Mouse (Mus musculus) embryonic fibroblast, embryonic 13.5 days (primary cell): ENCODE data around the gene Etfdh. TPM values are rescaled to one million over a fixed set of nuclear protein-coding genes. Genes with fewer than 3 reads are reported as not detected.

Experiments
- H3K27ac ChIP-seq: 2 replicates; pipeline ENCODE4 v1.5.1; 2012; ENCODE audit warnings: low read length, control low read depth, inconsistent platforms; ENCODE audit not compliant: insufficient read depth
- H3K4me1 ChIP-seq: 2 replicates; pipeline ENCODE4 v1.6.1; 2011; ENCODE audit warnings: low read length; ENCODE audit not compliant: control insufficient read depth, insufficient read depth
- H3K4me3 ChIP-seq: 2 replicates; pipeline ENCODE4 v1.5.1; 2011; ENCODE audit warnings: mild to moderate bottlenecking, control low read depth, low read length; ENCODE audit not compliant: insufficient read depth
- CTCF ChIP-seq: IDR thresholded peaks from 2 replicates; pipeline ENCODE4 v1.5.1; 2011; ENCODE audit warnings: mild to moderate bottlenecking, control low read depth, low read length, moderate library complexity, borderline replicate concordance; ENCODE audit not compliant: insufficient read depth
- POLR2A ChIP-seq: IDR thresholded peaks from 2 replicates; pipeline ENCODE4 v1.6.1; 2011; ENCODE audit warnings: low read depth, mild to moderate bottlenecking, control low read depth, low read length, moderate library complexity
- polyA plus RNA-seq: library from polyadenylated mRNA; stranded (reverse); fragments of >200 nt; gene quantifications from 2 replicates; pipeline ENCODE4 v1.2.4, GENCODE M21; 2011; ENCODE audit warnings: low read depth; ENCODE audit not compliant: missing spikeins, insufficient read length

The Etfdh gene
- polyA plus RNA-seq, 1 experiment: 45.6 TPM

DNA sequence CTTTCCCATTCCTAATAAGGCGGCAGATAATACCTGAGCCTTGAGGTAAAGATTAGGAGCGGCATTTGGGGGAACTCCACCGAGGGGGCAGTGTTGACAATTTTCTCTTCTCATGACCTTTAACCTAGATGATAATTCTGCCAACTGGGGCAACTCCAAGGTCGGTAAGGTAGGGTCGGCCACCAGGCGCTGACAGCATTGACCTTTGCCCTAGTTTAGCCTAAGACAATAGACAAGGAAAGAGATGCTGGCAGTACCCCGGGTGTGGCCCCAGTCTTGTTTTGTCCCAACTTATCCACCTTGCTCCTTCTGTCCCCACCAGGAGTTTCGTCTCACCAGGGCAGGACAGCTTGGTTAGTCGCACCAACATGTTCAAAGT is 1.1 kb downstream of the Etfdh start:
- Histone ChIP-seq H3K4me1 (no peaks in the 10 kb centered on the region), H3K4me3 (peak overlapping the region; percentile 81), H3K27ac (no peak overlapping the region)
- TF ChIP-seq CTCF: no peak
- TF ChIP-seq POLR2A: no peak

DNA sequence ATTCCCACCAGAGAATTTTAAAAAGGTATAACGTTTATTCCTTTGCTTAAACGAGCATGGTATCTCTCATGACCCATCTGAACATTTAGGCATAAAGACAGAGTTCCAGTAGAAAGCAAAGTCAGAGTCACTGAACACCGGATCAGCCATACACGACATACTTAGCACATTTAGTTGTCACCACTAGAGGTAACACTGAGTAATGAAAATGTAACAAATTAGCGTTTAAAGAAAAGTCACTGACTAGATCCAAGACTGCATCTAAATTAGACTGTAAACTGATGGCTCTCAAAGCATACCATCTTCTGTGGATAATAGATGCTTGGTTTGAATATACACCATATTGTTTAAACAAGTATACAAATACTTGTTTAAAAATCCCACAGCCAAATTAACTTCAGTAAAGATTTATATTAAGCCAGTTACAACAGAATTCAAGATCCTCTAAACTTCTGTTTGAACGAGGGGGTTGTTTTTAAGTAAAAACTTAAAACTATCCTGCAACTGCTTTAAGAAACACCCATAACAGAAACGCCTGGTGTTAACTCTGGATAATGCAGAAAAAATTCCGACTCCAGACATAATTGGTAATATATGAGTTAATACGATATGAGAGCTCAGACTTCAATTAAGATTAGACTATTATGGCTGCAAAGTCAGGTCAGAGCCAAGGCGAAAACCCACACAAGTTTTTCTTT is 1.7 kb downstream of the Etfdh start:
- no peak for TF ChIP-seq CTCF
- TF ChIP-seq POLR2A: no peak
- H3K4me3 ChIP-seq: peak overlapping the region; percentile 81
- H3K27ac ChIP-seq: no peak overlapping the region
- no peaks in the 10 kb centered on the region for H3K4me1 ChIP-seq

DNA sequence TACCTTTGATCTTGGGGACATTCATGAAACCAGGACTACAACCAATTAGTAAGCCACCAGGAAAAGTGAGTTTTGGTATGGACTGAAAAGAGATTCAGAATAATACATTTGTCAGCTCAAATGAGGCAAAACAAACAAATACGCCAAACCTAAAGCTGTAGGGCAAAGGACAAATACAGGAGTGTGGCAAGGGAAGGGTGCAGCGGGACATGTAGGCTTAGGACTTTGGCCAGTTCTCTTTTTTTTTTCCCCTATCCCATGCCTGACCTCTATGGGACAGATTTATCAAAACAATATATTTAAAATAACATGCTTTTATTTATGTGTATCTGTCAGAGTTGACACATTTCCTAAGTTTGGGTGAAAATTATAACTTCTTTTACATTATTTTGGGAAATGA is 19.4 kb downstream of the Etfdh start:
- H3K4me3 ChIP-seq: no peak overlapping the region
- TF ChIP-seq CTCF: no peak
- H3K4me1 ChIP-seq: no peaks in the 10 kb centered on the region
- no peak overlapping the region for H3K27ac ChIP-seq

DNA sequence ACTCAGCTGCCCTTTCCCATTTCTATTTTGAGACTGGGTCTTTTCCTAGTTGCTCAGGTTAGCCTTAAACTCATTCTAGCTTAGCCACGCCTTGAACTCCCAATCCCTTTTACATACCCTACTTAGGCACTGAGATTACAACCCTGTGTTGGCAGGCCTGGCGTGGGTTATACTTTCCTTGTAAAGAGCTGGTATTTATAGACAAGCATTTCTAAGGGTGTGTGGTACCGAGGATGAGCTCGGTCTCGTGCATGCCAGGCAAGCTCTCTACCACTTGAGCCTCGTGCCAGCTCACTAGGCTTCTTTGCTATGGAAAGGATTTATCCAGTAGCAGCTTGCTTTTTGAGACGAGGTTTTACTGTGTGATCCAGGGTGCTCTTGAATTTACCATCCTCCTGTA is 33.8 kb downstream of the Etfdh start:
- no peak overlapping the region for H3K4me3 ChIP-seq
- no peak overlapping the region for H3K27ac ChIP-seq
- H3K4me1 ChIP-seq: peaks cover 4% of the 10 kb centered on the region
- TF ChIP-seq CTCF (no peak), POLR2A (no peak)

DNA sequence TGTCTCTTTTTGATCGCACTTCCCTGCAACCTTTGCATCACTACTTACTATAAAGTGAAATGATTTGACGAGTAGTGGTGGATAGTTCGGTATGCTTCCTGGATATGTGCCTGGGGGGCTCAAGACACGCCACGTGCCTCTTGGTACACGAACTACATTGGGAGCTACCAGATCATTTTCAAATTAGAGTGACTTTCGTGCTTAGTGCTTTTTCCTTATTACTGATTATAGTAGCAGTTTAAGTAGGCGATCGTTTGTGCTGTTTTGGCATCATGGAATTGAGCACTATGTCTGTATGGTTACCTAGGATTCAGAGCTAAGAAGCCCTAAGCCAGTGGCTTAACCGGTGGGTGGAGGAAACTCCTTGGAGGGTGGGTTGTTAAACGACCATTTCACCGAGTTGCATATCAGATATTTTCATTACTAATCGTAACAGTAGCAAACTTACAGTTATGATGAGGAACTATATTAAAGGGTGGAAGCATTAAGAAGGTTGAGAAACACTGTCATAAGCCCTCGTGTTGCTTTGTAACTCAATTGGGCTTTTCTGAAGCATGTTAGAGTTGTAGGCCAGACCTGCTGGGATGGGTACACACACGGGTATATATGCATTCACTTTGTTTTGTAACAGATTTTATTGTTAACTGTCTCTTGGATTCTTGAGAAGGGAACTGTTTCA is 37.4 kb downstream of the Etfdh start:
- peak overlapping the region; percentile 92 for H3K4me3 ChIP-seq
- TF ChIP-seq CTCF: no peak
- TF ChIP-seq POLR2A: no peak
- peaks cover 4% of the 10 kb centered on the region for H3K4me1 ChIP-seq
- peak overlapping the region; percentile 48 for H3K27ac ChIP-seq

DNA sequence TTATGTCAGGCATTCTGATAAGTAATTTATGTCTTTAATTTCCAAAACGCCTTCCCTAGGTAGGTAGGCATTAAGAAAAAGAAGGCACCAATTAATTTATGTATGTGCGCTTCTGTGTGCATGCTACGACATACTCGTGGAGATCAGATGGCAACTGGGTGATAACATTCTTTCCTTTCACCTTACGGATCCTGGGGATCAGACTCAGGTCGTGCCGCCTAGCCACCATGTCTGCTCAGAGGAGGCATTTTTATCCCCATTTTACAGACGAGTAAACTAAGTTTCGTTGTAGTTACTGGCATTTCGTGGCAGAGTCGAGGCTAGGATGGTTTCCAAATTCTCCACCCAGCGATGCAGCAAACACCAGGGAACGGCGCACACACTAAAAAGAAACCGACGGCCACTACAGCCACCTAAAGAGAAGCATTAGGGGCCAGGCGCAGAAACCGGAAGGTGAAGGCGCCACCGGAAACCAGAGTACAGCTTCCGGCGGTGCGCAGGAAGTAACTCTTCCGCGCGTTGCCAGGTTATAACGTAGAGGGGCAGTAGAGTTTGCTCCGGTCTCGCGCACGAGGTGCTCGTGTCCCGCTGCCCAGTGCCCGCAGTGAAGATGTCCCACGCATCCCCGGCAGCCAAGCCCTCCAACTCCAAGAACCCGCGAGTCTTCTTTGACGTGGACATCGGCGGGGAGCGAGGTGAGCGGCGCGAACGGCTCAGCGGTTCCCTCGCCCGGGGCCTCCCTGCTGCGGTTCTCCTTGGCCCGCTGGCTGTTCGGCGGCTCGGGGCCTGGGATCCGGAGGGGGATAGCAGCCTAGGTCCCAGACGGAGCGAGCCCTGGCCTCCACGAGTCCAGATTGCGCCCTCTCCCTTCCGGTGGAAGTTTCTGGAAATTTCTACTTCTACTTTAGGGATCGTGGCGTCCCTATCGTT is 38.2 kb downstream of the Etfdh start, which contains the start of gene Ppid:
Ppid (plus strand) TSS at position 480 of the 930 bp plus-strand sequence.
- peak; percentile 93 for TF ChIP-seq POLR2A
- no peak for TF ChIP-seq CTCF
- Histone ChIP-seq H3K4me1 (peaks cover 4% of the 10 kb centered on the region), H3K27ac (peak within 1 kb of the TSS; percentile 48), H3K4me3 (peak within 1 kb of the TSS; percentile 92)

DNA sequence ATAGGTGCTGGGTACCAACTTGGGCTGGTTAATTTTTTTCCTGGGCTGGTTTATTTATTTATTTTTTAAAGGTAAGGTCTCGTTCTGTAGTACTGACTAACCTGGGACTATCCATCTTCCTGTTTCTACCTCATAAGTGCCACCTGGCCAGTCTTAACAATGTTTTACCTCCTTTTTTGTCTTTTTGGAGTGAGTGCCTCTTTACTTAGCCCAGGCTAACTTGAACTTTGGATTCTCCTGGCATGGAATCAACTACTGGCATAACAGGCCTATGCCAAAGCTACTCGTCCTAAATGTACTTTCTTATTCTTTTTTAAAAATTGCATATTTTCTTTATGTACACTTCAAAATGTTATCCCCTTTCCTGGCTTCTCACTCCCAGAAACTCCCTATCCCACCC is 39.6 kb downstream of the Etfdh start:
- H3K4me3 ChIP-seq: no peak overlapping the region
- peaks cover 4% of the 10 kb centered on the region for H3K4me1 ChIP-seq
- no peak overlapping the region for H3K27ac ChIP-seq
- TF ChIP-seq POLR2A (no peak), CTCF (no peak)

DNA sequence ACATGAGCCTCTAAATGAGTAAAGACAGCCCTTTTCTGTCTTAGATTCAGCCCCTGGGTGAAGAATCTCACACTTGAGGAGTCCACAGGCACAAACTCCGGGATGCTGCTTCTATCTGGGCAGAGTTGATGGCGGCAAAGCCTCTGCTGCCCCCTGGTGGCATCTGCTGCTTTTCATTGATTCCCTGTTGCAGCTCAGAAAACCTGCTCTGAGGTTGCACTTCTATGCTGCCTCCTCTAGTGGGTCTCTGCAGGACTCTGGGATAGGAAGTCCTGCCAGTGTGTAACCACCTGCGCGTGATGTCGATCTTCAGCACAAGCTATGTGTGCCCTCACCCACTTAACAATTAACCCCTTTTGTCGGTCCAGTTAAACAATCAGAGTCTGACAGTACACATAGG is 42.5 kb downstream of the Etfdh start:
- peak; percentile 71 for TF ChIP-seq CTCF
- TF ChIP-seq POLR2A: no peak
- Histone ChIP-seq H3K4me3 (no peak overlapping the region), H3K27ac (no peak overlapping the region), H3K4me1 (no peaks in the 10 kb centered on the region)

DNA sequence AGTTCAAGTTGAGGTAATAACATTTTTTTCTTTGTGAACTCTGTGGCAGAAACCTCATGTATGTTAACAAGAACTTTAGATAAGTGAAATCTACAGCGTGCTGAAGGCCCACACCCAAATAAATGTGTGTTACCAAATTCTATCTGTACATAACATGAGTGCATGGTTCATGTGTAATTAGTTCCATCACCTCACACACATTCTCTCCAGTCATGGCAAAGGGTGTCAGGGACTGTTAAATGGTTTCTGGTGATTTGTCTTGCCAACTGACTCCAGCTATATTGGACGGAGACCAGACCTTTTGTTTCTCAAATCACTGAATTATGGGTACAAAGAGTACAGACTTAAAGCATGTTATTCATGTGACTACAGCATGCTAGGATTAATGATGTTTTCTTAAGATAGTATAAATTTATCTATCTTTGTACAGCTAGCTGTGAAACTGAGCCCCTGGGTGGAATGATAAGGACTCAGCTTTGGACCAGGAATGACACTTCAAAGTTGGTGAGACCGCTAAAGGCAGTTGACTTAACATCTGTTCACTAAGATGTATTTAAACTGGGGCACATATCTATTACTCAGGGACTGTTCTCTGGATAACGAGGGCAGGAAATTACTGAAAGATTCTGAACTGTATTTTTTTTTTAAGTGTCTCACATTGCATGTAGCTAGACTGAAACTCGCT is 49.3 kb downstream of the Etfdh start:
- Histone ChIP-seq H3K4me3 (no peak overlapping the region), H3K4me1 (0 out of 2 replicates have a peak, but pooled peaks cover 6% of the 10 kb centered on the region), H3K27ac (no peak overlapping the region)
- TF ChIP-seq POLR2A: no peak
- no peak for TF ChIP-seq CTCF
